Mouse (Mus musculus) liver, postnatal 0 days (tissue): ENCODE measurements around the gene Lrrc1. TPM values are rescaled to one million over a fixed set of nuclear protein-coding genes. Genes with fewer than 3 reads are reported as not detected.
A peak's percentile ranks its signal among the peaks of the same experiment; 100 is the strongest.

Experiments used
- ATAC-seq: fragments of 200-750 bp; cut with Nextera tagmentation; 2 replicates; pipeline ENCODE4 v1.8.0; 2017; ENCODE audit warnings: mild to moderate bottlenecking, moderate library complexity
- DNase-seq: peaks from one replicate; pipeline ENCODE4 v3.0.0-alpha.2; 2016
- H3K27ac ChIP-seq: fragments of 300-500 bp; sonication (generic); 2 replicates; pipeline ENCODE4 v1.5.1; 2014; ENCODE audit warnings: antibody characterized with exemption, moderate library complexity, mild to moderate bottlenecking, low read depth
- H3K27me3 ChIP-seq: fragments of 300-500 bp; sonication (generic); 2 replicates; pipeline ENCODE4 v1.6.1; 2014; ENCODE audit warnings: low read length, control low read depth, mixed read lengths; ENCODE audit not compliant: insufficient read depth
- H3K36me3 ChIP-seq: fragments of 300-500 bp; sonication (generic); replicated peaks from 2 replicates; pipeline ENCODE4 v1.6.1; 2014; ENCODE audit warnings: mild to moderate bottlenecking, control low read depth, low read length, moderate library complexity, mixed read lengths; ENCODE audit not compliant: insufficient read depth
- H3K4me1 ChIP-seq: fragments of 300-500 bp; sonication (generic); 2 replicates; pipeline ENCODE4 v1.6.1; 2014; ENCODE audit warnings: antibody characterized with exemption, mild to moderate bottlenecking, control low read depth; ENCODE audit not compliant: insufficient read depth
- H3K4me2 ChIP-seq: fragments of 300-500 bp; sonication (generic); 2 replicates; pipeline ENCODE4 v1.6.1; 2014; ENCODE audit warnings: low read depth, mild to moderate bottlenecking, low read length, moderate library complexity, mixed read lengths
- H3K4me3 ChIP-seq: fragments of 300-500 bp; sonication (generic); 2 replicates; pipeline ENCODE4 v1.5.1; 2014; ENCODE audit warnings: low read depth, low read length
- H3K9ac ChIP-seq: fragments of 300-500 bp; sonication (generic); replicated peaks from 2 replicates; pipeline ENCODE4 v1.6.1; 2014; ENCODE audit warnings: mild to moderate bottlenecking, moderate library complexity
- H3K9me3 ChIP-seq: fragments of 300-500 bp; sonication (generic); 2 replicates; pipeline ENCODE4 v1.6.1; 2016; ENCODE audit warnings: mild to moderate bottlenecking, control low read depth, low read length, mixed read lengths
- CTCF ChIP-seq: sonication (generic); IDR thresholded peaks from 2 replicates; pipeline ENCODE4 v1.5.1; 2016; ENCODE audit warnings: antibody characterized with exemption, low read depth
- EP300 ChIP-seq: IDR thresholded peaks from 2 replicates; pipeline ENCODE4 v1.6.1; 2016; ENCODE audit warnings: antibody characterized with exemption, low read depth, mild to moderate bottlenecking
- WGBS: fragments of 180-500 bp; shearing (Covaris S2); extraction: QIAGEN DNeasy Blood & Tissue Kit; methylation state at CpG from one replicate; pipeline ENCODE4 v1.1.7; 2014; ENCODE audit not compliant: insufficient replicate concordance; 5-methylcytosine and 5-hydroxymethylcytosine counted together
- polyA plus RNA-seq: library from polyadenylated mRNA; unstranded; fragments of >200 nt; fragmentation: Nextera tagmentation; extraction: Ambion mirVana; gene quantifications from 2 replicates; pipeline ENCODE4 v1.2.1, GENCODE M21; 2015

Lrrc1 gene
- polyA plus RNA-seq, 1 experiment from 2014 or later, result 1.5 TPM

DNA sequence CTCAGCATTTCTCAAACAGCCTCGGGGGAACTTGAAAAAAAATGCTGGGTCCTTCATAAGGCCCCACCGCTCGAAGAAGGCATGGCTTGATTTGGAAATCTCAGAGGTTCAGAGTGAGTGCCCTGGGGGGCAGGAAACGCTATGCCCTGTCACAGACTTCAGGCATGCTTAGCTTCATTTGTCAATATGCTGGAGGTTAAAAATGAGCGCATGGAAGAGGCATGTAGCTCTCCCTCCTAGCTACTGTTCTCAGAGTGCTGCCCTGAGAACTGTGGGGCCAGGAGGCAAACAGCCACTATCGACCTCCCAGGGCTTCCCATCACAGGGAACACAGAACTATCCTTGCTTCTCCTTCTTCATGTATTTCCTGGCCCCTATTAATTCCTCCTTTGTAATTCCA, 47.5 kb downstream of the Lrrc1 start:
- Histone ChIP-seq H3K36me3 (no peaks in the 10 kb centered on the region), H3K4me3 (no peak overlapping the region), H3K27ac (no peak overlapping the region), H3K27me3 (no peaks in the 10 kb centered on the region), H3K9ac (no peak overlapping the region), H3K4me2 (no peak overlapping the region), H3K4me1 (no peaks in the 10 kb centered on the region; the same call in 1 of the 2 replicates), H3K9me3 (no peaks in the 10 kb centered on the region)
- ATAC-seq (no peak), DNase-seq (no peak)
- no peak for TF ChIP-seq EP300
- TF ChIP-seq CTCF, result no peak
- 34% methylated on average over 6 of the region's 6 CpGs for WGBS

GRCm38 (mm10) chr9:77496540-77497062, 48.1 kb downstream of the Lrrc1 start:
- Histone ChIP-seq H3K4me1 (no peaks in the 10 kb centered on the region; the same call in 1 of the 2 replicates), H3K27ac (no peak overlapping the region), H3K4me2 (no peak overlapping the region), H3K9ac (no peak overlapping the region), H3K27me3 (no peaks in the 10 kb centered on the region), H3K36me3 (no peaks in the 10 kb centered on the region), H3K4me3 (no peak overlapping the region), H3K9me3 (no peaks in the 10 kb centered on the region)
- 20% methylated on average over 12 of the region's 12 CpGs for WGBS
- ATAC-seq (no peak), DNase-seq (no peak)
- TF ChIP-seq EP300, result no peak
- TF ChIP-seq CTCF, result no peak

DNA sequence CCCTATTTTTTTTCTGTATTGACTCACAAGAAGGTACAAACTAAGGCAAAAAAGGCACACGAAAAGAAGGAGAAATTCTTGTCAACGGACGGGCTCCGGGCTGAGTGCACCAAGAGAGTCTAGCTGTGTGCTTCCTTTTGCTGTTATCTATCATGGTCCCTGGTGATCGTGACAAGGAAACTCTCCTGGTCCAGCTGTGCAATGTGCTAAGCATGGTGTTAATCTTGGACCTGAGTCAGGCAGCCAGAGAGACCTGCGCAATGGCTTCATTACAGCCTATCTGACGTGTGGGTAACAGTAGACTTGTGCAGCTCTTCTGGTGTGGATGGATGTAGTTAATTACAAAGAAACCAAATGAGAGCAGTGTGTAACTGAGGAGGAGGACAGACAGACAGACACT, 50.4 kb downstream of the Lrrc1 start:
- Histone ChIP-seq H3K4me1 (no peaks in the 10 kb centered on the region; the same call in 1 of the 2 replicates), H3K9me3 (no peaks in the 10 kb centered on the region), H3K4me2 (no peak overlapping the region), H3K4me3 (no peak overlapping the region), H3K9ac (no peak overlapping the region), H3K36me3 (no peaks in the 10 kb centered on the region), H3K27me3 (no peaks in the 10 kb centered on the region), H3K27ac (no peak overlapping the region)
- ATAC-seq (no peak), DNase-seq (no peak)
- no peak for TF ChIP-seq EP300
- TF ChIP-seq CTCF, result no peak
- WGBS, result 52% methylated on average over 7 of the region's 7 CpGs

- Histone ChIP-seq H3K27me3 (no peaks in the 10 kb centered on the region), H3K4me3 (no peak overlapping the region), H3K36me3 (no peaks in the 10 kb centered on the region), H3K9ac (no peak overlapping the region), H3K4me2 (no peak overlapping the region), H3K9me3 (no peaks in the 10 kb centered on the region), H3K4me1 (no peaks in the 10 kb centered on the region), H3K27ac (no peak overlapping the region)
- no peak for ATAC-seq
- no peak for TF ChIP-seq CTCF
- no peak for TF ChIP-seq EP300
- DNase-seq, result no peak
- WGBS, result 79% methylated on average over 11 of the region's 11 CpGs
Observed at GRCm38 (mm10) chr9:77488611-77489010, 56.1 kb downstream of the Lrrc1 start.

- Histone ChIP-seq H3K27me3 (no peaks in the 10 kb centered on the region), H3K36me3 (no peaks in the 10 kb centered on the region), H3K9ac (no peak overlapping the region), H3K4me3 (no peak overlapping the region), H3K9me3 (no peaks in the 10 kb centered on the region), H3K4me2 (no peak overlapping the region), H3K27ac (no peak overlapping the region), H3K4me1 (no peaks in the 10 kb centered on the region)
- DNase-seq, result peak; percentile 61
- peak; percentile 75 for ATAC-seq
- TF ChIP-seq CTCF (no peak), EP300 (no peak)
- 61% methylated on average over 7 of the region's 7 CpGs for WGBS
Observed at GRCm38 (mm10) chr9:77487427-77487826, 57.2 kb downstream of the Lrrc1 start.

- H3K4me3 ChIP-seq, result no peak overlapping the region
- DNase-seq (no peak), ATAC-seq (no peak)
- no peaks in the 10 kb centered on the region for H3K9me3 ChIP-seq
- H3K9ac ChIP-seq, result no peak overlapping the region
- no peak overlapping the region for H3K4me2 ChIP-seq
- H3K27me3 ChIP-seq, result no peaks in the 10 kb centered on the region
- H3K27ac ChIP-seq, result no peak overlapping the region
- no peaks in the 10 kb centered on the region for H3K4me1 ChIP-seq
- 77% methylated on average over 12 of the region's 12 CpGs for WGBS
- H3K36me3 ChIP-seq, result no peaks in the 10 kb centered on the region
- TF ChIP-seq EP300, result no peak
- TF ChIP-seq CTCF, result no peak
Observed at GRCm38 (mm10) chr9:77485915-77486314, 58.8 kb downstream of the Lrrc1 start.

GRCm38 (mm10) chr9:77484751-77485150, 59.9 kb downstream of the Lrrc1 start:
- ATAC-seq, result no peak
- DNase-seq, result no peak

More at GRCm38 (mm10) chr9:77484751-77485150, 59.9 kb downstream of the Lrrc1 start:
- Histone ChIP-seq H3K4me3 (no peak overlapping the region), H3K4me2 (no peak overlapping the region), H3K4me1 (no peaks in the 10 kb centered on the region), H3K9me3 (no peaks in the 10 kb centered on the region), H3K36me3 (no peaks in the 10 kb centered on the region), H3K27ac (no peak overlapping the region), H3K9ac (no peak overlapping the region), H3K27me3 (no peaks in the 10 kb centered on the region)
- TF ChIP-seq EP300 (no peak), CTCF (no peak)
- WGBS, result 86% methylated on average over 10 of the region's 10 CpGs
